Mouse (Mus musculus) thymus, adult 2 months (tissue): ENCODE measurements around the gene Hbb-y. TPM values are rescaled to one million over a fixed set of nuclear protein-coding genes. Genes with fewer than 3 reads are reported as not detected.
"Not testable (repeated sequence)": the region's sequence is repeated elsewhere in the genome, so short reads cannot be mapped to it uniquely, and the experiment has no call there.

Experiments
- DNase-seq: peaks from one replicate; pipeline ENCODE4 v3.0.0; 2021
- H3K27ac ChIP-seq: fragments of 200-500 bp; 2 replicates; pipeline ENCODE4 v1.5.1; 2012; ENCODE audit warnings: low read length, control low read depth; ENCODE audit not compliant: control insufficient read depth, insufficient read depth
- H3K27me3 ChIP-seq: fragments of 200-500 bp; 2 replicates; pipeline ENCODE4 v1.6.1; 2012; ENCODE audit warnings: mild to moderate bottlenecking, low read length, moderate library complexity, mixed read lengths; ENCODE audit not compliant: control insufficient read depth, insufficient read depth
- H3K36me3 ChIP-seq: fragments of 200-500 bp; 2 replicates; pipeline ENCODE4 v1.6.1; 2012; ENCODE audit warnings: mild to moderate bottlenecking, low read length, moderate library complexity; ENCODE audit not compliant: control insufficient read depth, insufficient read depth
- H3K4me1 ChIP-seq: fragments of 200-500 bp; replicated peaks from 2 replicates; pipeline ENCODE4 v1.6.1; 2012; ENCODE audit warnings: low read length; ENCODE audit not compliant: control insufficient read depth, insufficient read depth
- H3K4me3 ChIP-seq: fragments of 200-500 bp; 2 replicates; pipeline ENCODE4 v1.5.1; 2012; ENCODE audit warnings: mild to moderate bottlenecking, low read length, control low read depth, moderate library complexity; ENCODE audit not compliant: control insufficient read depth, insufficient read depth
- CTCF ChIP-seq: fragments of 200-500 bp; IDR thresholded peaks from 2 replicates; pipeline ENCODE4 v1.5.1; 2012; ENCODE audit warnings: mild to moderate bottlenecking, control low read depth, low read length, moderate library complexity, borderline replicate concordance; ENCODE audit not compliant: control insufficient read depth, poor library complexity, insufficient read depth; ENCODE audit errors: extremely low read depth
- POLR2A ChIP-seq: fragments of 200-500 bp; IDR thresholded peaks from 2 replicates; pipeline ENCODE4 v1.6.1; 2012; ENCODE audit warnings: mild to moderate bottlenecking, low read length, control low read depth, moderate library complexity; ENCODE audit not compliant: control insufficient read depth, poor library complexity, insufficient read depth; ENCODE audit errors: extremely low read depth
- WGBS: fragments of 180-500 bp; shearing (Covaris S2); methylation state at CpG from one replicate; pipeline ENCODE4 v1.1.7; 2018; 5-methylcytosine and 5-hydroxymethylcytosine counted together
- polyA plus RNA-seq: library from polyadenylated mRNA; depleted of rRNA; stranded (reverse); fragments of >200 nt; gene quantifications from 2 replicates; pipeline ENCODE4 v1.2.3, GENCODE M21; 2012

The Hbb-y gene
- polyA plus RNA-seq, 1 experiment = 1.1 TPM

DNA sequence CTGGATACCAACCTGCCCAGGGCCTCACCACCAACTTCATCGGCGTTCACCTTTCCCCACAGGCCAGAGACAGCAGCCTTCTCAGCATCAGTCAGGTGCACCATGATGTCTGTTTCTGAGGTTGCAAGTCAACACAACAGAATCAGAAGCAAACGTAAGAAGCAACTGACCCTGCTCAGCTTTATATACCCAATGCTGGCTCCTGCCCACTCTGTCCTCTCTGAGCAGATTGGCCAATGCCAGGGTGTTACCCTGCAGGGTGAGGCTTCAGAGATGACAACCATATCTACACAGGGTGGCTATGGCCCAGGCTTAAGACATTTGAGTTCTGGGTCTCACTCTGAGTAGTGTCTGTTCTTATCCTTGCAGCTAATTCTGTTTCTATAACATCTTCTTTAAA, 39.2 kb downstream of the Hbb-y start, which contains the start of gene Hbb-bt:
Hbb-bt (minus strand) TSS at position 231 of the 400 bp plus-strand sequence.
- Histone ChIP-seq H3K36me3 (no peaks in the 10 kb centered on the region), H3K27ac (no peak within 1 kb of the TSS), H3K27me3 (no peaks in the 10 kb centered on the region), H3K4me3 (no peak within 1 kb of the TSS), H3K4me1 (no peaks in the 10 kb centered on the region)
- WGBS = 89% methylated on average over 3 of the region's 3 CpGs
- no peak for DNase-seq
- TF ChIP-seq POLR2A (no peak), CTCF (no peak)

DNA sequence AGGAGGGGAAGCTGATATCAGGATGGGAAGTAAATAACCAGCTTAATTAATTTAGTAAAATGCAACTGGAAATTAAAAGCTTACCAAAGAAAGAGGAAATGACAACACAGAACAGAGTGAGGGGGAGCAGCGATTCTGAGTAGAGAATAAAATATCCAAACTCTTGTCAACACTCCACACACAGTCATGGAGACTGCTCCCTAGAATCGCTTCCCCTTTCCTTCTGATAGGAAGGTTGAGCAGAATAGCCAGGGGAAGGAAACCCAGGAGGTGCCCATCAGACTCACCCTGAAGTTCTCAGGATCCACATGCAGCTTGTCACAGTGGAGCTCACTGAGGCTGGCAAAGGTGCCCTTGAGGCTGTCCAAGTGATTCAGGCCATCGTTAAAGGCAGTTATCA, 39.9 kb downstream of the Hbb-y start:
- not testable (repeated sequence) for DNase-seq, H3K27me3 ChIP-seq
- WGBS = no CpG with 5 or more reads among the region's 3 CpGs

DNA sequence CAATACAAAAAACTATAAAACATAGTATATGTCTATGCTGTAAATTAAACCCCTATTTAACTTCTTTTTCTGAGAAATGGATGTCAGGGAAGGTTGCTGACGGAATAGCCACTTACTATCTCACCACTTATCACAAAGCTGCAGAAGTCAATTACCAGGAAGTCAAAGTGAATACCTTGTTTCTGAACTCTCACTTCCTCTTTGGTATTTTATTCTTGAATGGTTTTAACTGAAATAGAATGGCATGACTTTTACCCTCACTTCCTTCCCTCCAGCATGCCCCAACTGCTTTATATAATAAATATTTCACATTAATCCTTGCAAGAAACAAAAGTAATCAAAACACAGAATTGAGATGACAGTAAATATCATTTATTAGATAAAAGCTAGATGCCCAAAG, 40.8 kb downstream of the Hbb-y start:
- no peak overlapping the region for H3K27ac ChIP-seq
- H3K27me3 ChIP-seq = no peaks in the 10 kb centered on the region
- no peaks in the 10 kb centered on the region for H3K4me1 ChIP-seq
- H3K36me3 ChIP-seq = no peaks in the 10 kb centered on the region
- H3K4me3 ChIP-seq = no peak overlapping the region
- DNase-seq = no peak
- no peak for TF ChIP-seq POLR2A
- TF ChIP-seq CTCF = no peak
- WGBS = 24% methylated on average over 1 of the region's 1 CpGs

More for the DNA sequence above, 39.9 kb downstream of the Hbb-y start:
- not testable (repeated sequence) for H3K27ac ChIP-seq, H3K4me3 ChIP-seq, H3K4me1 ChIP-seq, H3K36me3 ChIP-seq

DNA sequence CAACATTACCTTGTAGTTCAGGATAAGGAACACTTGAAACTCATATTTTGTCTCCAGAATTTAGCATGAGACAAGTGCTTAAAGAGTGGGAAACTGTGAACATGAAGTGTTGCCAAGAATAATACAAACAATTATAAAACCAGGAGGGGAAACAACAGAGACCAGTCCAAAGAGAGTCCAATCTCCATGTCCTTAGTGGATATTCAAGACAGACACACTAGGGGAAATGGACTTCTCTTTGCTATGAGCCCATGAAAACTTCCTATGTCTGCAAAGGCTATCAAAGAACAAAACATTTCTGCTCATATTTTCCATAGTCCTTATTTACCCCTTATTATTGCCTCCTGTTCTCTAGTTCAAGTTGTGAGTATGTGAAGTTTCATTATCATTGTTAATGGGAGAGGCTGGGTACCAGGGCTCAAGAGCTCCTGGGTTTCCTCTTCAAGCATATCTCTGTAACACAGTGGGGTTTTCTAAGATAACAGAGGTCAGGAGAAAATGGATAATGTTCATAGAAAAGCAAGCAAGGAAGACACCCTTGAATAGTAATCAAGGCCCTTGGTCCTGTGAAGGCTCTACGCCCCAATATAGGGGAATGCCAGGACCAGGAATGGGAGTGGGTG, 41.7 kb downstream of the Hbb-y start:
- no peaks in the 10 kb centered on the region for H3K36me3 ChIP-seq
- H3K4me3 ChIP-seq = no peak overlapping the region
- WGBS = 87% methylated on average over 1 of the region's 1 CpGs
- no peaks in the 10 kb centered on the region for H3K4me1 ChIP-seq
- TF ChIP-seq CTCF = no peak
- no peaks in the 10 kb centered on the region for H3K27me3 ChIP-seq
- H3K27ac ChIP-seq = no peak overlapping the region
- DNase-seq = no peak

DNA sequence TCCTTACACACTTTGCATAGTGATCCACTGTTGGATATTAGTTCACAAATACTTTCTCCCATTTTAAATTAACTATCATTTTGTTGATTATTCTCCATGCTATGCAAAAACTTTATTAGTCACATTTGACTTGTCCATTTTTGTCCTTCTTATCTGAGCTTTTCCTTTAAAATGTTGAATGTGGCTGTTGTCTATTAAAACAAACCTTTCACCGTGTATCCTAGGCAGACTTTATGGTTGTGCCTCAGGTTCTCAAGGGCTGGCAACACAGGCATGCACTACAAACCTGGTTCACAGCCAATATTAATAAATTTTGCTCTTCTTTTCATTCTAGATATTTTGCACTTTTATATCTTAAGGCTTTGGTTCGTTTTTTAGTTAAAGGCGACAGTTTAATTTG, 42.3 kb downstream of the Hbb-y start:
- H3K4me1 ChIP-seq = no peaks in the 10 kb centered on the region
- no peaks in the 10 kb centered on the region for H3K36me3 ChIP-seq
- H3K27ac ChIP-seq = no peak overlapping the region
- 91% methylated on average over 3 of the region's 3 CpGs for WGBS
- TF ChIP-seq POLR2A = no peak
- TF ChIP-seq CTCF = no peak
- no peak for DNase-seq
- no peak overlapping the region for H3K4me3 ChIP-seq
- no peaks in the 10 kb centered on the region for H3K27me3 ChIP-seq

DNA sequence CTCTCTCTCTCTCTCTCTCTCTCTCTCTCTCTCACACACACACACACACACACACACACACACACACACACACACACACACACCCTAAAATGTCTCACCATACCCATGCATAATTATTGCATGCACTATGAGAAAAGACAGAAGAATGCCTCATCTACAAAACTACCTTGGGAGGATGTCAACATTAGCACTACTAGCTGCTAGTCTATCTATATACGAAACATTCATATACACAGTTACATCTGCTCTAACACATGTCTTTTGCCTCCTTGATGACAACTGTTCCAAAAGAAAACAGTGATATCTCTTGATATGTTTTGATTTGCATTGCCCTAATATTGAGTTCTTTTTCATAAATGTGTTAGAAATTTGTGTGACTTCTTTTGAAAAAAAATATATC, 42.7 kb downstream of the Hbb-y start:
- WGBS = 98% methylated on average over 1 of the region's 1 CpGs
- H3K4me3 ChIP-seq = no peak overlapping the region
- H3K27ac ChIP-seq = no peak overlapping the region
- DNase-seq = no peak
- no peaks in the 10 kb centered on the region for H3K27me3 ChIP-seq
- no peaks in the 10 kb centered on the region for H3K36me3 ChIP-seq
- no peaks in the 10 kb centered on the region for H3K4me1 ChIP-seq
- TF ChIP-seq POLR2A (no peak), CTCF (no peak)

DNA sequence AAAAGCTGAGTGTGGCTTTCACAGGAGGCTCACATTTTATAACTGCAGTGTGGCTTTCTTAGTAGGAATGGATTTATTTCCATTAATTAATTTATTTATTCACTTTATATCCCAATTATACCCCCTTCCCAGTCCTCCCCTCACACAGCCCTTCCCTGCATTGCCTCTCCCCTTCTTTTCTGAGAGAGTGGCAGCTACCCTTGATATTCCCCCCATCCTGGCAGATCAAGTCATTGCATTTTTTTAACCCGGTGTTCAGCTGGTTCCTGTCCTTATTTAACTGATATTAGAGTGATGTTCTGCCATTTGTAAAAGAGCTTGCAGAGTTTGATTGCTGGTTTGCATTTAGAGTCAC, 43.2 kb downstream of the Hbb-y start:
- H3K4me3 ChIP-seq = no peak overlapping the region
- no peak for DNase-seq
- H3K27ac ChIP-seq = no peak overlapping the region
- TF ChIP-seq CTCF (no peak), POLR2A (no peak)
- 53% methylated on average over 1 of the region's 1 CpGs for WGBS
- no peaks in the 10 kb centered on the region for H3K27me3 ChIP-seq
- H3K36me3 ChIP-seq = no peaks in the 10 kb centered on the region
- no peaks in the 10 kb centered on the region for H3K4me1 ChIP-seq
